Mouse (Mus musculus) cerebellum, adult 18-20 months (tissue): ENCODE data around the gene Tmem138.
"Not testable (repeated sequence)": the region's sequence is repeated elsewhere in the genome, so short reads cannot be mapped to it uniquely, and the experiment has no call there.

Experiments
- DNase-seq, 2 experiments: peaks; one replicate each; pipeline ENCODE4 v3.0.0; 2021

The Tmem138 gene

DNA sequence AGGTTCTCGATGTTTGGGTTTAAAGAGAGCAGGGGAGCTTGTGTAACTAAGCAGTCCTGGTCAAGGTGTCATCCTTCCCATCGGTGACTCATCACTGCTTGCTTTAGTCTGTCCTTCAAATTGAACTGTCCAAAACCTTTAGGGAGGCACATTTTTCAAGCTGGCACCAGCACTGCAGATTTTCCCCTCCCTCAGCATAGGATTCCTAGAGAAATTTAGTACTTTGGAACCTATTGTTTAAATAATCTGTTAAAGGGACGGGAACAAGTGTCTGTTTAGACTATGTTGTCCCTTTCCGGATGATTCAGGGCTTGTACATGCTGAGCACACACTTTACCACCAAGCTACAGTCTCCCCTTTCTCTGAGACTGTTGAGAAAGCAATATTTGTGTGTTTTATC, 11.9 kb downstream of the Tmem138 start:
- DNase-seq, result no peak

DNA sequence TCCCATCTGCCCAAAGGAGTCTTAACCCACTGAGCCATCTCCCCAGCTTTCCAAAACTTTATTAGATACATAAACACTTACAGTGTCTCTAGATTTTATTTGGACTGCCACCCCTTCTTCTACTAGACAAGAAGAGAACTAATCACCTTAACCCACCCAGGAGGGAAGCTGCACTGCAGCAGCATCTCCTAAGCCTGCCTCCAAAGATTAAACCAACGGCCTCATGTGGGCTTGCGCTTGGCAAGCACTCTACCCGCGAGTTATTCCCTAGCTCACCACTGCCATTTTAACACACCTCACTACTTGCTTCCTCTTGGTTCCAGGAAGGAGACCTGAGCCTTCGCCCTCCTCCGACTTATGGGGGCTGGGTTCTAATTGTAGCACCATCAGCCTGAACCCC, 12.9 kb downstream of the Tmem138 start:
- no peak for DNase-seq

DNA sequence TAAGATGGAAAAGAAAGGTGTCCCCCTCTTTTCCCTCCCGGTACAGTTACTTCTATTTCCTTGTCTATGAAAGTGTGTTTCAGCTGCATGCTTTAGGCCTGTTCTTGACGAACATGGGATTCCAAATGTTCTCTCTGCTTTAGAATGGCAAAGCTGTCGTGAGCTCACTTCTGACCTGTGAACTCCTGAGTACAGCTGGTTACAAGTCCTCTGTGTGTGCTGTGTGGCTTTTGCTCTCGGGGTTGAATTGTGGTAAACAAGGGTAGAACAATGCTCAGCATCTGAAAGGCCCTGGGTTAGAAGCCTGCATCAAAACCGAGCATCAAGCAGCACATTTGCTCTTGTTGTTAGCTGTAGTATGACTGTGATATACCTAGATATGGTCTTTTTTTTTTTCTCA, 14.8 kb downstream of the Tmem138 start:
- no peak for DNase-seq

DNA sequence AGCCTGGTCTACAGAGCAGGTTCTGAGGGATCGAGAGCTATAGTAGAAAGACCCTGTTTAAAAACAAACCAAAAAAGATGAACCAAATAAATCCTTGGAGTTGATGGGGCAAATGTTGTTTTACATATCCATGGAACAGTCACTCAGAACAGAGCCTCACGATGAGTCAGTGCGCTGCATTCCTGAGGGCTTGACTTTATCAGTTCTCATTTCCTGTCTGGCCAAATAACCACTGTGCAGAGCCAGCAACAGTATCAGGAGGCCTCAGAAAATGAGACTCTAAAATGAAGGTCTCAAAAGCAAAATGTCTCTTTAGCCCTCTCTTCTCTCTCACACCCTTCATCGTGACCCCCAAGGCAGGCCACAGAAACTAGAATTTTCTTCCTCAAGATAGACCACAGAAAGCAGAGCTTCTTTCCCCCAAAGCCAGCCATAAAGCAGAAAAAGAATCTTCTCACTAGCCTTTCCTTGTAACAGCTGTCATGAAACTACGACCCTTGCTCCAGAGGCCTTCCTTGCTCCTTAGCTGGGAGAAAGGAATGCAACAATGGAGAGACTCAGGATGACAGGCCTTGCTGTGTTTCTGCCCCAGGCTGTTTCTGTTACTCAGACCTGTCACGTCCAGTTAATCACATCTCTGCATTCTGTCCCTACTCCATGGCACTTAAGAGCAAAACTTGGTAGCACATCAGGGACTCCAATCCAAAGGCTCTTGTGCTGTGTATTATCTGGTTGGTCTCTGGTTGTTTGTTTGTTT, 15.4 kb downstream of the Tmem138 start:
- DNase-seq, result no peak

DNA sequence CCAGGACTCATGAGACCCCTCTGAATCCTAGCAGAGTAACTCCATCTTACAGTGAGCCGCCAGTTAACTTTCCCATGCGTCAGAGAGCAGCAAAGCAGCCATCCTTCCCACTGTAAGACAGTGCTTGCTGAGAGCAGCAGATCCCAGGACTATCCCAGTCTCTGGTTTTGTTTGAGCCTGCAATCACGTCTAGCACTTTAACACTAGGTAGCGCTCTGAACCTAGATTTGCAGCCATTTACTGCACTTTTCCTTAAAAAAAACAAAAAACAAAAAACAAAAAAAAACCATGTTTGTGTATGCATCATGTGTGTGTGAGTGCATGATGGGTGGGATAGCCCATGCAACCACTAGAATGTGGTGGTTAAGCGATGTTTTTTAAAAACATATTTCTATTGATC, 17.1 kb downstream of the Tmem138 start:
- DNase-seq, result no peak

DNA sequence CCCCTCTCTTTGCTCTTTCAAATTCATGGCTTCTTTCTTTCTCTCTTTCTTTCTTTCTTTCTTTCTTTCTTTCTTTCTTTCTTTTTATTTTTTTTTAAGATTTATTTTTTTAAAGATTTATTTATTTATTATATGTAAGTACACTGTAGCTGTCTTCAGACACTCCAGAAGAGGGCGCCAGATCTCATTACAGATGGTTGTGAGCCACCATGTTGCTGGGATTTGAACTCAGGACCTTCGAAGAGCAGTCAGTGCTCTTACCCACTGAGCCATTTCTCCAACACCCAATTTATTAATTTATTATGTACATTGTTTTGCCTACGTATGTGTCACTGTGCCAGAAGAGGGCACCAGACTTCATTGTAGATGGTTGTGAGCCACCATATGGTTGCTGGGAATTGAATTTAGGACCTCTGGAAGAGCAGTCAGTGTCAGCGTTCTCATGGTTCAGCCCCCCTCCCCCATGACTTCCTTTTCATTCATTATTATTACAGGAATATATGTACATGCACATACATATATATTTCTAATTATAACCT, 19.3 kb downstream of the Tmem138 start:
- not testable (repeated sequence) for DNase-seq

DNA sequence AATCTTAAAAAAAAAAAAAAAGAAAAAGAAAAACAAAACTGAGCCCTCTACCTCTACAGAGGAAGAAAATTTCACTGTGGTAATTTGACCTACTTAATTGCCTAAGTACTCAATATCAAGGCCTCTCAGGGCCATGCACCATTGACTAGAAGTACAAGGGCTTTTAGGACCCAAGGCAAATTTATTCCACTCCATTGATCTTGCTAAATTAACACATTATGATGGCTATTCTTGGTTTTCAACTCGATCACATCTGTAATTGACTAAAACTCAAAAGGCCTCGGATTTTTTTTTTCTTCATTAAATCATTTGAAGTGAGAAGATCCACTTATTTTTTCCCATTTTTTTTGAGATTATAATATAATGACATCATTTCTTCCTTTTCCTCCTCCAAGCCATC, 19.7 kb downstream of the Tmem138 start:
- DNase-seq, result no peak

DNA sequence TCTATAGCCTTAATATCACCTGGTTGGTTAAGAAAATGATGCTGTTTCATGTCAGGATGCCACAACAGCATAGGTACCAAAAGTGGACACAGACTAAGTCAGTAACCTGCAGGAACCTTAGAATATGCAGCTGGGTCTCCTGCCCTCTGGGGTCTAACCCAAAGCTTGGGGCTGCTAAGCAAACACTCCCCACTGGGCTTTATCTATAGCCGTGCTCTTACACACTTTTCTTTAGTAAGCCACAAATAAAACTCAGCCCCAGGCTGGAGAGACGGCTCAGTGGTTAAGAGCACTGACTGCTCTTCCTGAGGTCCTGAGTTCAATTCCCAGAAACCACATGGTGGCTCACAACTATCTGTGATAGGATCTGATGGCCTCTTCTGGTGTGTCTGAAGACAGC, 20.2 kb downstream of the Tmem138 start:
- no peak for DNase-seq

DNA sequence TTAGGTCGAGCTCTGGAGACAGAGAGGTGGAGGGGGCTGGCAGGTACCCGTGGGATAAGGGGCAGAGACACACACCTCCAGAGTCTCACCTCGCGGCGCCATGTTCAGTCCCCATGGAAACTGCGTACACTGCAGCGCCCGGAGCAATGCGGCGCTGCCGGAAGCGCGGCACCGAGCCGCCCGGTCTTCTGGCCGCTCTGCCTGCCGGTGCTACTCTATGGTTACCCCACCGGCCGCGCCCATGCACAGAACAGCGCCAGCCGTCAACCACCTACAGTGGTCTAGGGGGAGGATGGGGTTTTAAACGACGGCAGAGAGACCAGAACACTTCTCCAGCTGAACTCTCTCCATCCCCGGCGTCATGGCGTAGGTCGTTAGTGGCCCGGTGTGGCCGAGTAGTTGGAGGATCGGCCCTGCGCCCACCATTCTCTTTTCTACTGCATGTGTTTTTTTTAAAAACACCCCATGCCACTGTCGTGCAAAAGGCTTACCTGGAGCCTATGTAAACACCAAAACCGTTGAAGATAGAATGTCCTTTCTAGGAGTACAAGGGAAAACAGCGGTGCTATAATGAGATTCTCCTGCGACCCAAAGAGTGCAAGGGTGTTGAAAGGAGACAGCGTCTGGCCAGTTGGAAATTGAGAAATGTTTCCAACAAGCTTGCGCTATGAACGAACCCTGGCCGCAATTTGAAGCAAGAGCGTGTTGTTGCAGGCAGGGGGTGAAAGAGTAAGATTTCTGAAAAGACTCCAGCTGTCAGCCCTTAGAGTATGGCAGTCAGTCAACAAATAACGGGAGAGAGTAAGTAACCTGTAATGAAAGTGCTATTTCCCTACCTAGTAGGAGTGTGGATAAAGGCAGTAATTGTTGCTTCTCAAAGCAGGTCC, 21.3 kb downstream of the Tmem138 start, which contains the start of gene Tmem216:
Gene Tmem216 (minus strand): TSS at position 615 of the 887 bp plus-strand sequence.
- DNase-seq, result peak; percentile 85 to 89

DNA sequence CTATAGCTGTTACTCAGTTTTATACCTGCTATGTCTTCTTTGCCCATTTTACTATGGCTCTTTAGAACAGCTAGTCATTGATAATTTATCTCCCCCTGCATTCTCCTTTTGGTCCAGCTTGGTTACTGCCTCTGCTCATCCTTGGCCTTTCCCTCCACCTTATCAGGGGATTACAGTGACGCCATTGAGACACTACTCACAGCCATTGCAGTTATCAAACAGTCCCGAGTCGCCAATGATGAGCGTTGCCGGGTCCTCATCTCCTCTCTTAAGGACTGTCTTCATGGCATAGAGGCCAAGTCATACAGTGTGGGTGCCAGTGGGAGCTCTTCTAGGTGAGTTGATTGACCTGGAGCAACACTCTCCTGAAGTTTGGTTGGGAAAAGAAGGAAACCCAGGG, 37.7 kb downstream of the Tmem138 start:
- no peak for DNase-seq

DNA sequence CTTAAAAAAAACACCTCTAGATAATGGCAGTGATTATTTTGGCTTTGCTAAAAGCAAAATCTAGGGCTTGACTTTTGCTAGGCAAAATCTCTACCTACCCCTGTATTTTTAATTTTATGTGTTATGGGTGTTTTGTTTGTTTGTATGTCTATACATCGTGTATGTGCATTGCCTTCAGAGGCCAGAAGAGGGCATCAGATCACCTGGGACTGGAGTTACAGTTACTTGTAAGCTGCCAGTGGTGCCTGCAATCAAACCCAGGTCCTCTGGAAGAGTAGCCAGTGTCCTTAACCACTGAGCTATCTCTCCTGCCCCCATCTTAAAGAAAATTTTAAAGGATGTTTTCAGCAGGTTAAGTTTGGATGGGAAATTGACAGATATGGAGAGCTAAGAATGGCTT, 47.1 kb downstream of the Tmem138 start:
- DNase-seq, result no peak

DNA sequence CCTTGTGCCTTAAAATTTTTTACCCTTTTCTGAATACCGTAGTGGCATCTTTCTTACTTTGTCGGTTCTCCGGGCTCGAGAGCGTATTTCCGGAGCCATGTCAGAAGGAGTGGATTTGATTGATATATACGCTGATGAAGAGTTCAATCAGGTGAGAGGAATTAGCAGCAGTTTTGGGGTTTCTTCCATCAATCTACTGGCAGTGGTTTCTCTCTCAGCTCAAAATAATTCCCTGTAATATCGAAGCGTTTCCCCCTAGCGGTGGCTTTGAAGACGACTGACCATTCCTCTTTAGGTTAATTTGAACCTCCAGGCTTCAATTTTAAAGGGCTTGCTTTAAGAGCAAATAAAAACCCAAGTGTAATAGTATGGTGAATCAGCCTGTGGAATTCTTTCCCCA, 51.3 kb downstream of the Tmem138 start, which contains the start of gene Sdhaf2:
Gene Sdhaf2 (minus strand): TSS at position 233 of the 400 bp plus-strand sequence.
- DNase-seq, result peak; percentile 40 to 48

DNA sequence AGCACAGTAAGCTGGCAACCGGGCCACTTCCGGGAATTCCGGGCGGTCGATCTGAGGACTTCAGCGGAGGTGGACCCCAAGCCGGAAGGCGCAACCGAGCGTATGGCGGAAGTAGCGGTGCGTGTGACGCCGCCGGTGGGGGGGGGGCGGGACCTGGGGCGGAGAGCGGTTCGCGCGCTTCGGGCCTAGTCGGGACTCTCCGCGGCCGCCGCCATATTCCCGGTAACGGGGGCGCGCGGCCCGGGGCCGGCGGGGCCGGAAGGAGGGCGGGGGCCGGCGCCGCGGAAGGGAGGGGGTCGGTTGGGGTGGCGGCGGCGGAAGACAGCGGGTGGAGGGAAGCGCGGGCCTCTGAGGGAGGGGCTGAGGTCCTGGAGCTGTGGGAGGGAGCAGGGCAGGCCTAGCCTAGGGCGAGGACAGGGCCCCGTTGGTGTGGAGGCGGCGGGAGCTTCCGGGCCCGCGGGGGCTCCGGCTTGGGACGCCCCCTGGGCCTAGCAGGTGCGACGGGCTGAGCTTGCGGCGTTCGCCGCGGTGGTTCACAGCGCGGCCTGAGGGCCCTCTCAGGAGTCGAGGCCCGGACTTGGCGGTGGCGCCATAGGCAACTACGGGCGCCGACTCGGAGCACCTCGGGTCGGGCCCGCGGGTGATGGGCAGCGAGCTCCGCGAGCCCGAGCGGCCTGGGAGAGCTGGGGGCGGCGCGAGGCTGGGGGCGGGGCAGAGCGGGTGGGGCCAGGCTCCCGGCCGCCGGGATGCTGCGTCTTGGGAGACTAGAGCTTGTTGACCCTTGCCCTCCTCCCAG, 51.9 kb downstream of the Tmem138 start, which contains the start of gene Cpsf7:
Gene Cpsf7 (plus strand): TSS at position 161 of the 796 bp plus-strand sequence.
- DNase-seq, result peak; percentile 89 to 91

DNA sequence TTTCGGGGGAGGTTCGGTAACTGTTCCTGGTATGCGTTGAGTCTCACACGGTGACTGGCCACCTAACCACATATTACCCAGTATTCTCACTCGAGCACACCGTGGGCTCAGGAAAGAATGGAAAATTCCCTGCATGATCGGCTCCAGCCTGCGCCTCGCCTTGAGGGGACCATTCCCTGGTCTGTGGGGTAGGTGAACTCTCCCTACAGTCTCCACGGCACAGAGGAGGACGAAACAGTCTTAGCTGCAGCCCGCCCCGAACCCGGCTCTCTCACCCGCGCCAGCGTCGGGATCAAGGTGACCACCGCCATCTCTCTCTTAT, 52.4 kb downstream of the Tmem138 start:
- no peak for DNase-seq

DNA sequence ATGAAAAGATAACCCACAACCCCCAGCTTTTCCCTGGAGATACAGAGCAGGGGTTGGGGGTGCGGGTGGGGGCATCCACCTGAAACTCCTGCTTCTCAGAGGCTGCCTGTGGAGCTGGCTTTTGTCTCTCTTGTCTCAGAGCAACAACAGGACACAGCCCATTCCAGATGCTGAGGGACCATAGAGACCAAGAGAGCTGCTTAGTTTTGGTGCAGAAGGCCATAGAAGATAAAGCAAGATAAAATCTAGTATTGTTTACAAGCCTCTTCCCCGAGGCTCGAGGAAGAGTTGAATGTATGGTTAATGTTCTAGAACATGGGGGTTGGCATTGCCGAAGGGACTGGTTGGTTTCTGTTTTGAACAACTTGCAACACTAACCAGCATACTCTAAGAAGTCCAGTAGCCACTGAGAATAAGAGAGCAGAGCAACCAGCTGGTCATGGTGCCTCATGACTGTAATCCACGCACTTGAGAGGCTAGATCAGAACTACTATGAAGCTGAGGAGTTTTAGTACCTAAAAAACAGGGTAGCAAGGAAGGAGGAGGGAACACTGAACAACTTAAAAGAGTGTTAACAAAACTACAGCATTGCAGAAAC, 53.6 kb downstream of the Tmem138 start:
- DNase-seq, result no peak

DNA sequence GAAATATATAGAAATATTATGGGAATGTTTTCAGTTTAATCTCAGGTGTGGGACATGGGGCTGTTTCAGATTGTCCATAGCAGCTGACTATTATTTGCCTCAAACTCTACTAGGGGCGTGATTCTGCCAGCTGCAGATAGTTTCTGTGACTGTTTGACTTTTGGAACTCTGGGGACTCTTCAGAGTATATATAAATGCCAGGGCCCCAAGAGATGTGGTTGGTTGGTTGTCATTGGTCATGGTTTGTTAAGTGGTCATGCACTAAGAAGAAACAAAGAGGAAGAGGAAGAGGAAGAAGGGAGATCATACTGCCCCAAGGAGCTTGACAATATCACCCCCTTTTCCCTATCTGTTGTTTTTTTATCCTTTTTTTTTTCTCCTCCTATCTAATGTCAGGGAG, 55.2 kb downstream of the Tmem138 start:
- DNase-seq, result no peak
